Mouse (Mus musculus) G1E (cell line): ENCODE data around the gene Tspan31. TPM values are rescaled to one million over a fixed set of nuclear protein-coding genes. Genes with fewer than 3 reads are reported as not detected.
"Not testable (repeated sequence)": the region's sequence is repeated elsewhere in the genome, so short reads cannot be mapped to it uniquely, and the experiment has no call there.

Source experiments
- ATAC-seq: 2 replicates; pipeline ENCODE4 v1.8.0; 2016; ENCODE audit warnings: mild to moderate bottlenecking; ENCODE audit not compliant: insufficient number of reproducible peaks, poor library complexity, low FRiP score, severe bottlenecking; ENCODE audit errors: extremely low read depth
- DNase-seq: peaks from one replicate; pipeline ENCODE4 v3.0.0; 2012; ENCODE audit warnings: low spot score
- H3K27me3 ChIP-seq: 2 replicates; pipeline ENCODE4 v1.6.1; 2012; ENCODE audit warnings: mild to moderate bottlenecking, low read length, inconsistent platforms; ENCODE audit not compliant: insufficient read depth
- H3K36me3 ChIP-seq: replicated peaks from 2 replicates; pipeline ENCODE3; 2012; ENCODE audit warnings: mild to moderate bottlenecking, inconsistent platforms
- H3K4me1 ChIP-seq: 2 replicates; pipeline ENCODE4 v1.6.1; 2012; ENCODE audit warnings: low read depth, low read length, inconsistent platforms, mixed read lengths; ENCODE audit not compliant: insufficient read depth
- H3K4me3 ChIP-seq: 2 replicates; pipeline ENCODE4 v1.5.1; 2012; ENCODE audit warnings: low read depth, mild to moderate bottlenecking, inconsistent platforms, low read length, moderate library complexity, mixed read lengths
- H3K9me3 ChIP-seq: replicated peaks from 2 replicates; pipeline ENCODE4 v1.6.1; 2012; ENCODE audit warnings: inconsistent platforms
- CTCF ChIP-seq: IDR thresholded peaks from 2 replicates; pipeline ENCODE4 v1.5.1; 2012; ENCODE audit warnings: low read depth, low read length, inconsistent platforms, mixed read lengths
- GATA1 ChIP-seq: IDR thresholded peaks from 2 replicates; pipeline ENCODE4 v1.6.1; 2012; ENCODE audit warnings: borderline replicate concordance, low read length, inconsistent platforms, mixed read lengths
- GATA2 ChIP-seq: IDR thresholded peaks from 2 replicates; pipeline ENCODE4 v1.6.1; 2012; ENCODE audit warnings: low read depth, low read length, inconsistent platforms, borderline replicate concordance
- POLR2AphosphoS5 ChIP-seq: IDR thresholded peaks from 2 replicates; pipeline ENCODE4 v1.6.1; 2012; ENCODE audit warnings: low read depth, low read length, inconsistent platforms; ENCODE audit not compliant: insufficient replicate concordance
- TAL1 ChIP-seq: conservative IDR thresholded peaks from 2 replicates; pipeline ENCODE4 v1.6.1; 2012; ENCODE audit warnings: low read depth, low read length, inconsistent platforms, mixed read lengths
- polyA plus RNA-seq: library from polyadenylated mRNA; stranded (reverse); fragments of >175 nt; gene quantifications from 2 replicates; pipeline ENCODE4 v1.2.3, GENCODE M21; 2012
- total RNA-seq, 2 experiments: library from RNA; stranded (forward) in 1 of 2; stranded (reverse) in 1 of 2; fragments of 200-1000 nt in 1 of 2; fragments of >200 nt in 1 of 2; fragmentation: Nextera tagmentation in 1 of 2; gene quantifications; 2 replicates each; pipeline ENCODE4 v1.2.3; 2014 to 2017

Gene Tspan31
- total and polyA plus RNA-seq, 3 experiments: 41.8 to 186 (median 73.6) TPM

DNA sequence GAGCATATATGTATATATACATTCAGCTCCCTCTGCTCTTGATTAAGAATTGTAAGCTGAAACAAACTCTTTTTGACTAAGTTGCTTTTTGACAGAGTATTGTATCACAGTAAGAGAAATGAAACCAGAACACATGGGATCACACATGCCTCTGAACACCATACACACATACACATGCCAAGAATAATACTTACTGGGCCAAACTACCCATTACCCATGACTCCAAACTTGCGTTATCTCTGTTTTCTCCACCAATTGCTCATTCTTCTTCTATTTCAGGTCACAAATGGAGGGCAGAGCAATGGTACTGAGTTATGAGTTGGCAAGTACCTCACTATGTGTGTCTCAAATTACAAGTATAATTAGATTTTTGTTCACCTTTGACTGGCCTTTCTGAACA, 3.9 kb upstream of the Tspan31 start:
- DNase-seq: no peak
- no peak for TF ChIP-seq GATA1
- no peak for TF ChIP-seq GATA2
- no peak for TF ChIP-seq CTCF
- TF ChIP-seq POLR2AphosphoS5: no peak
- TF ChIP-seq TAL1: no peak
- H3K9me3 ChIP-seq: no peaks in the 10 kb centered on the region
- peaks cover 7% of the 10 kb centered on the region for H3K36me3 ChIP-seq
- H3K4me1 ChIP-seq: peaks cover 25% of the 10 kb centered on the region
- H3K27me3 ChIP-seq: peaks cover 39% of the 10 kb centered on the region
- H3K4me3 ChIP-seq: no peak overlapping the region
- no peak for ATAC-seq

DNA sequence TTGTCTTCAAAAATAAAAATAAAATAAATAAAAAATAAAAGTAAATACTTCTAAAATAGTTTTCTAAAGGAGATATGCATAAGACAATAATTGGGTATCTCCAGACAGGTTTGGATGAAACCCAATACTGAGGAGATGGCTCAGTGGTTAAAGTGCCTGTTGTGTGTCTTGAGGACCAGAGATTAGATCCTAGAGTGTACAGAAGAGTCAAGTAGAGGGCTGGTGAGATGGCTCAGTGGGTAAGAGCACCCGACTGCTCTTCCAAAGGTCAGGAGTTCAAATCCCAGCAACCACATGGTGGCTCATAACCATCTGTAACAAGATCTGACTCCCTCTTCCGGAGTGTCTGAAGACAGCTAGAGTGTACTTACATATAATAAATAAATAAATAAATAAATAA, 2.9 kb upstream of the Tspan31 start:
- Histone ChIP-seq H3K36me3 (peaks cover 17% of the 10 kb centered on the region), H3K4me1 (peaks cover 35% of the 10 kb centered on the region), H3K27me3 (peaks cover 30% of the 10 kb centered on the region)
- H3K4me3 ChIP-seq, H3K9me3 ChIP-seq, DNase-seq, ATAC-seq: not testable (repeated sequence)

DNA sequence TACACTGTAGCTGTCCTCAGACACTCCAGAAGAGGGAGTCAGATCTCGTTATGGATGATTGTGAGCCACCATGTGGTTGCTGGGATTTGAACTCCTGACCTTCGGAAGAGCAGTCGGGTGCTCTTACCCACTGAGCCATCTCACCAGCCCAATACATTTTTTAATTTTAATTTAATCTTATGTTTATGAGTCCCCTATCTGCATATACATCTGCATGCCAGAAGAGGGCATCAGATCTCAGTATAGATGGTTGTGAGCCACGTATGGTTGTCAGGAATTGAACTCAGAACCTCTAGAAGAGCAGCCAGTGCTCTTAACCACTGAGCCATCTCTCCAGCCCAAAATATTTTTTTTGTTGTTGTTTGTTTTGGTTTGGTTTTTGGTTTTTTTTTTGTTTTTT, 2.2 kb upstream of the Tspan31 start:
- H3K36me3 ChIP-seq: peaks cover 24% of the 10 kb centered on the region
- peaks cover 42% of the 10 kb centered on the region for H3K4me1 ChIP-seq
- not testable (repeated sequence) for ATAC-seq, H3K4me3 ChIP-seq, H3K9me3 ChIP-seq, DNase-seq
- H3K27me3 ChIP-seq: peaks cover 23% of the 10 kb centered on the region

DNA sequence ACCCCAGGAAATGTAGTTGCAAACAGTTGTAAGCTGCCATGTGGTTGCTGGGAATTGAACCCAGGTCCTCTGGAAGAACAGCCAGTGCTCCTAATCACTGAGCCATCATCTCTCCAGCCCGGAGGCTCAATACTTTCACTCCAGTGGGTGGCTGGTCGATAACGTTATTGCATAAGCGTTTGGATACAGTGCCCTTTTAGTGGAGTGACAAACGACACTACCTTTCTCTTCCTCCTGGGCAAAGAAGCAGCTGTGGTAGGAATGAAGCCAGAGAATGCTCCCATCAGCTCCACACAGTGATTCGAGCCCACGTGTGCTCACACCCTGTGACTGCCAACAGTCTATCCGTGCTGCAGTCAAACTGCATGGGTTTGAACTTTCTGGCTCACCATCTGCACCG, 1.1 kb upstream of the Tspan31 start:
- Histone ChIP-seq H3K4me1 (peaks cover 51% of the 10 kb centered on the region), H3K36me3 (peaks cover 34% of the 10 kb centered on the region), H3K27me3 (peaks cover 14% of the 10 kb centered on the region), H3K4me3 (peak overlapping the region; percentile 72; the same call in 1 of the 2 replicates), H3K9me3 (no peaks in the 10 kb centered on the region)
- no peak for ATAC-seq
- DNase-seq: no peak
- TF ChIP-seq TAL1 (no peak), GATA2 (no peak), GATA1 (no peak), POLR2AphosphoS5 (no peak), CTCF (no peak)

GRCm38 (mm10) chr10:127069281-127070189, 529 bp downstream of the Tspan31 start:
- DNase-seq (no peak), ATAC-seq (peak; percentile 3; the same call in 1 of the 2 replicates)
- TF ChIP-seq GATA1: no peak
- no peak for TF ChIP-seq TAL1
- TF ChIP-seq POLR2AphosphoS5: peak; percentile 76; the same call in 1 of the 2 replicates
- TF ChIP-seq CTCF: no peak
- no peak for TF ChIP-seq GATA2
- Histone ChIP-seq H3K9me3 (no peaks in the 10 kb centered on the region), H3K27me3 (no peaks in the 10 kb centered on the region), H3K36me3 (peaks cover 51% of the 10 kb centered on the region), H3K4me3 (peak overlapping the region; percentile 72), H3K4me1 (peaks cover 57% of the 10 kb centered on the region)

DNA sequence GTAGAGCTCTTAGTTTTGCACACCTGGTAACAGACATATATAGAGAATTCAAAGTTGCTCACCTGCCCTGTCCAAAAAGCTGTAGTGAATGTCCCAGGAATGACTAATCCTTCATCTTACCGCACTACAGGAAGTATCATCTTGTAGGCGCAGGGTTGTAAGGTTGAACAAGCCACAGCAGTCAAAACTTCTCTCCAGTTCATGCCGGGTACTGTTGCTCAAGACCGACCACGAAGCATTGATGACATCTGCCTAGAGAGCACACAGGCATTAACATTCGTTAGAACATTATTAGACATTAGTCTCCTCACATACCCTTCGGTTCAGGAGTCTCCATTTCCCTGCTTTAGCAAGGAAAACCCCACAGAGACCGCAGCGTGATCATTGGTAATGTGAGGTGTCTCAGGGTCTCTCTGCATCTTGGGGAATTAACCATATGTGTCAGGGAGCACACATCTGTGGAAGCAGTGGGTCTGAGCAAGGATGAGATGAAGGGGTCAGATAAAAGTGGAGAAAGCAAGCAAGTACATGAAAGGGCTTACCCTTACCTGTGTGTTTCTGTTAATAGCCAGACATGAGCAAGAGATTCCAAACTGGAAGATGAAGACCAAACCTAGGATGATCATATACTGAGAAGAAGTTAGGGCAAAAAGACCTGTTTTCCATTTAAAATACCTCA, 1.6 kb downstream of the Tspan31 start:
- peaks cover 54% of the 10 kb centered on the region for H3K36me3 ChIP-seq
- ATAC-seq (no peak), DNase-seq (no peak)
- peaks cover 59% of the 10 kb centered on the region for H3K4me1 ChIP-seq
- 0 out of 2 replicates have a peak, but pooled peaks cover 2% of the 10 kb centered on the region for H3K9me3 ChIP-seq
- H3K4me3 ChIP-seq: peak overlapping the region; percentile 72; the same call in 1 of the 2 replicates
- no peak for TF ChIP-seq CTCF
- TF ChIP-seq GATA1: no peak
- no peak for TF ChIP-seq GATA2
- TF ChIP-seq POLR2AphosphoS5: no peak
- no peak for TF ChIP-seq TAL1
- no peaks in the 10 kb centered on the region for H3K27me3 ChIP-seq
